9 mouse cellular contexts compared by ENCODE assay signal in the genomic region with DNA sequence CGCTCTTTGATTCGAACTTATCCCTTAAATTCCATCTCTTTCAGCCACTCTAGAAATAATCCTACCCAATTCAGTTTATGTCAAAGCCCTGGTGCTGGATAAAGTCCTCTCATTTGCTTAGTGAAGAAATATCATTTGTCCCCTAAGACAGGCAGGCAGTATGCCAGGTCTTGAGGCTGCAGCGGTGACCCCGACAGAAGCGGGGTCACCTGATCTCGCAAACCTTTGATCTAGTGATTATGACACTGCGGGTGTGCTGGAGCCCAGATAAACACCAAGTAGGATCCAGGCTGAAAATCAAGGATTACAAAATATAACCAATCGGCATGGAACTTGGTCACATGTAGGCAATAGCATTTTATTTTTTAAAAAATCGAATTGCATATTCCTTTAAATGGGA. TPM values are rescaled to one million over a fixed set of nuclear protein-coding genes. Genes with fewer than 3 reads are reported as not detected.
DNase-seq lines count a peak whose midpoint lies in the region; ATAC-seq lines count a peak whose summit lies in the region.
"Had no signal": no experiment of that assay in that cellular context is flagged by ENCODE, and none has a peak within 500 bp of the region (broad histone marks: within the 10 kb centered on the region; RNA-seq: fewer than 3 reads in every experiment).

No protein-coding gene starts in this region.

- H3K9me3 ChIP-seq in limb, embryonic 12.5 days, result 0 out of 2 replicates have a peak, but pooled peaks cover 3% of the 10 kb centered on the region
- H3K9me3 ChIP-seq in limb, embryonic 10.5 days (replicated peaks), result no peaks in the 10 kb centered on the region
- 0 out of 2 replicates have a peak, but pooled peaks cover 3% of the 10 kb centered on the region for H3K9me3 ChIP-seq in forebrain, embryonic 14.5 days (replicated peaks; ENCODE audit: control insufficient read depth, low read length)
- H3K9me3 ChIP-seq in midbrain, embryonic 12.5 days, result no peaks in the 10 kb centered on the region
- H3K9me3 ChIP-seq: embryonic facial prominence, embryonic 12.5 days had no signal

- no peak for DNase-seq in limb, embryonic 10.5 days (ENCODE audit: low spot score)
- DNase-seq in forebrain, embryonic 14.5 days (ENCODE audit: low spot score), result peak; percentile 7
- peak; percentile 35 for DNase-seq in kidney, adult 9 months
- no peak for DNase-seq in spleen, postnatal 4 days (ENCODE audit: low spot score in 2 of 2)
- no peak for DNase-seq in cerebellum, adult 11-12 months

- WGBS in limb, embryonic 12.5 days, result 10% methylated on average over 9 of the region's 9 CpGs
- WGBS in limb, embryonic 10.5 days, result 15% methylated on average over 9 of the region's 9 CpGs
- 10% methylated on average over 9 of the region's 9 CpGs for WGBS in forebrain, embryonic 14.5 days
- WGBS in midbrain, embryonic 12.5 days, result 10% methylated on average over 9 of the region's 9 CpGs

- no peaks in the 10 kb centered on the region for H3K36me3 ChIP-seq in limb, embryonic 12.5 days
- no peaks in the 10 kb centered on the region for H3K36me3 ChIP-seq in limb, embryonic 10.5 days
- no peaks in the 10 kb centered on the region for H3K36me3 ChIP-seq in forebrain, embryonic 14.5 days (ENCODE audit: control insufficient read depth, insufficient read depth, low read length)
- H3K36me3 ChIP-seq in midbrain, embryonic 12.5 days, result no peaks in the 10 kb centered on the region
- H3K36me3 ChIP-seq: embryonic facial prominence, embryonic 12.5 days had no signal

- no peak overlapping the region for H3K4me3 ChIP-seq in limb, embryonic 12.5 days (replicated peaks)
- no peak overlapping the region for H3K4me3 ChIP-seq in limb, embryonic 10.5 days
- H3K4me3 ChIP-seq in forebrain, embryonic 14.5 days (ENCODE audit: low read depth, low read length), result no peak overlapping the region
- H3K4me3 ChIP-seq in midbrain, embryonic 12.5 days, result no peak overlapping the region
- H3K4me3 ChIP-seq: embryonic facial prominence, embryonic 12.5 days had no signal

- ATAC-seq in limb, embryonic 12.5 days (ENCODE audit: insufficient number of reproducible peaks, insufficient read depth, low FRiP score, low TSS enrichment, low read depth), result no peak
- ATAC-seq in forebrain, embryonic 14.5 days, result no peak
- no peak for ATAC-seq in midbrain, embryonic 12.5 days (ENCODE audit: low FRiP score, low read depth)
- ATAC-seq in megakaryocyte, adult 5-6 weeks (ENCODE audit: poor library complexity, severe bottlenecking), result no peak

- peaks cover 36% of the 10 kb centered on the region for H3K27me3 ChIP-seq in limb, embryonic 12.5 days
- peaks cover 37% of the 10 kb centered on the region; the same call in 1 of the 2 replicates for H3K27me3 ChIP-seq in limb, embryonic 10.5 days (ENCODE audit: low read depth, poor library complexity, severe bottlenecking)
- H3K27me3 ChIP-seq in forebrain, embryonic 14.5 days (replicated peaks; ENCODE audit: control insufficient read depth, insufficient read depth, low read length), result no peaks in the 10 kb centered on the region
- peaks cover 19% of the 10 kb centered on the region; the same call in 1 of the 2 replicates for H3K27me3 ChIP-seq in midbrain, embryonic 12.5 days

- no peak overlapping the region for H3K27ac ChIP-seq in limb, embryonic 12.5 days
- H3K27ac ChIP-seq in limb, embryonic 10.5 days, result no peak overlapping the region
- H3K27ac ChIP-seq in forebrain, embryonic 14.5 days (ENCODE audit: low read depth, low read length), result no peak overlapping the region
- no peak overlapping the region for H3K27ac ChIP-seq in midbrain, embryonic 12.5 days (replicated peaks)
- H3K27ac ChIP-seq: embryonic facial prominence, embryonic 12.5 days had no signal

- peaks cover 16% of the 10 kb centered on the region for H3K4me1 ChIP-seq in limb, embryonic 12.5 days (replicated peaks)
- peaks cover 16% of the 10 kb centered on the region for H3K4me1 ChIP-seq in limb, embryonic 10.5 days
- peaks cover 12% of the 10 kb centered on the region for H3K4me1 ChIP-seq in forebrain, embryonic 14.5 days (ENCODE audit: control insufficient read depth, insufficient read depth, low read length)
- peaks cover 15% of the 10 kb centered on the region for H3K4me1 ChIP-seq in midbrain, embryonic 12.5 days

- H3K4me2 ChIP-seq in limb, embryonic 12.5 days, result peak overlapping the region; percentile 51
- H3K4me2 ChIP-seq in forebrain, embryonic 14.5 days (ENCODE audit: low read length), result peak overlapping the region; percentile 51
- peak overlapping the region; percentile 7; the same call in 1 of the 2 replicates for H3K4me2 ChIP-seq in midbrain, embryonic 12.5 days (replicated peaks)

- H3K9ac ChIP-seq in limb, embryonic 12.5 days (replicated peaks), result no peak overlapping the region
- no peak overlapping the region for H3K9ac ChIP-seq in forebrain, embryonic 14.5 days (ENCODE audit: low read length)
- H3K9ac ChIP-seq in midbrain, embryonic 12.5 days (replicated peaks), result no peak overlapping the region
- H3K9ac ChIP-seq: embryonic facial prominence, embryonic 12.5 days had no signal

RNA-seq across cellular contexts. Expression of a gene that starts 46.6 kb away (rescaled TPM):
- 28.6 and 33.5 TPM in 2 replicates for polyA plus RNA-seq in limb, embryonic 12.5 days (2016; fragmentation: Nextera tagmentation; extraction: Ambion mirVana)
- 24.7 and 29.9 TPM in 2 replicates for polyA plus RNA-seq in limb, embryonic 10.5 days (2016; fragmentation: Nextera tagmentation; extraction: Ambion mirVana)
- polyA plus RNA-seq in forebrain, embryonic 14.5 days (2014; fragmentation: Nextera tagmentation; extraction: Ambion mirVana), result 22.4 and 23.0 TPM in 2 replicates
- 33.2 and 34.7 TPM in 2 replicates for polyA plus RNA-seq in midbrain, embryonic 12.5 days (2016; fragmentation: Nextera tagmentation; extraction: Ambion mirVana)
- 24.7 and 26.5 TPM in 2 replicates for total RNA-seq in megakaryocyte, adult 5-6 weeks (2015)
- 45.2 and 48.1 TPM in 2 replicates for total RNA-seq in megakaryocyte, adult 5-6 weeks (2017)

Comparison
In these comparisons a context has a peak if more than half of its experiments do, and no peak if none do; other contexts are left out.
1. DNase-seq: peak in forebrain, embryonic 14.5 days (single experiment) and kidney, adult 9 months (single experiment); none in limb, embryonic 10.5 days (single experiment), spleen, postnatal 4 days (0 of 2) and cerebellum, adult 11-12 months (single experiment).
2. Peak in every context shown above with its lines, with median percentiles within 50 percentile points of each other: H3K4me2 ChIP-seq.